Mouse (Mus musculus) cerebellum, adult 9-10 months (tissue): ENCODE results near the gene Ankrd35.
"Not testable (repeated sequence)": the region's sequence is repeated elsewhere in the genome, so short reads cannot be mapped to it uniquely, and the experiment has no call there.

Source experiments
- DNase-seq: peaks from one replicate; pipeline ENCODE4 v3.0.0; 2022

Ankrd35 gene

GRCm38 (mm10) chr3:96669727-96670468 is at the start of gene Ankrd35:
Ankrd35 (plus strand) TSS chr3:96670131.
- DNase-seq, result peak; percentile 86

- no peak for DNase-seq
Observed at GRCm38 (mm10) chr3:96623201-96623600, 46.7 kb upstream of the Ankrd35 start.

- DNase-seq, result peak; percentile 97
Observed at GRCm38 (mm10) chr3:96629729-96630600, 40.0 kb upstream of the Ankrd35 start, which contains the start of gene Rbm8a. Rbm8a (plus strand) TSS chr3:96629933.

DNA sequence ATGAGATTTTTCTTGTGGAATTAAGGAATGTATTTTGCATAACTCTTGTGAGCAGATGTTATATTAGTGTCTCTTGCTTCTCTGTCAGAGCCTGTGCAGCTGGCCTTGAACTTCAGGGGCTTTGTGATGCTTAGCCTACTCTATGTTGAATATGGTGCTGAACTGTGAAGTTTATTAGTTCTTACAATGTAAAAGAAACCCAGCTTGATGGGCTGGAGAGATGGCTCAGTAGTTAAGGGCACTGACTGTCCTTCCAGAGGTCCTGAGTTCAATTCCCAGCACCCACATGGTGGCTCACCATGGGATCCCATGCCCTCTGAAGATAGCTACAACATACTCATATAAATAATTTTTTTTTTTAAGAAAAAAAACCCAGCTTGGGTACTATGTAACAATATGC is 37.9 kb upstream of the Ankrd35 start:
- DNase-seq, result no peak

- no peak for DNase-seq
Observed at GRCm38 (mm10) chr3:96634015-96634414, 35.9 kb upstream of the Ankrd35 start.

GRCm38 (mm10) chr3:96634928-96635879 is 34.7 kb upstream of the Ankrd35 start, which contains the start of the genes Pex11b and Gm42957:
Pex11b (plus strand) TSS chr3:96635376.
Gm42957 (plus strand) TSS chr3:96635474.
- peak; percentile 84 for DNase-seq

- no peak for DNase-seq
Observed at GRCm38 (mm10) chr3:96635906-96636305, 34.0 kb upstream of the Ankrd35 start.

- DNase-seq, result no peak
Observed at GRCm38 (mm10) chr3:96636448-96636847, 33.5 kb upstream of the Ankrd35 start.

GRCm38 (mm10) chr3:96639219-96639618 is 30.7 kb upstream of the Ankrd35 start:
- DNase-seq, result peak; percentile 72

DNA sequence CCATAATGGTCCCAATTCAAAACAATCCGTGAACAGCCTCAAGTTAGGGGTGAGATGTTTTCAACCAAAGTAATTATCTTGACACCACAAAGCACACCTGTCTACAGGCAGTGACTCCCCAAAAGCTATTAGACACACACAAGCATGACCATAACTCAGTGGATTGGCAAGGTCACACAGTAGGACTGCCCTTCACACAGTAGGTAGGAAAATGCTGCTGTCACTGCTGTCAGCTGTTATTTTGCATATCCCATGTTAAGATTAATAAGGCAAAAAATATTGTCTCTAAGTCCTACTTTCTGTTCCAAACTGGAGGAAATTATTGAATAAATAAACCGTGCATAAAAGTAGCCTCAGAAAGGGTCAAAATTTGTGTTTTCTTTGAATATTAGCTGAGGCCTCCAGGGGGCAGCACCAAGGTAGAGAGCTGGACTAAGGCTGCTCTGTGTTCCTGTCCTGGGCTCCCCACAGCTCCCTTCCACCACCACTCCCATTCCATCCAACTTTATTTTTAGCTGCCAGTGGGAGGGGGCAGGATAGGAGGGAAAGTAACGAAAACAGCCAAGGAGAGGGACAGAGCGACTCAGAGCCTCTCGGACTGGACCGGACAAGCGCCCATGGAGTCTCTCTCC is 24.8 kb upstream of the Ankrd35 start, which contains the start of gene Itga10:
TSS of gene Itga10 (plus strand) at position 567 of the 632 bp plus-strand sequence.
- no peak for DNase-seq

DNA sequence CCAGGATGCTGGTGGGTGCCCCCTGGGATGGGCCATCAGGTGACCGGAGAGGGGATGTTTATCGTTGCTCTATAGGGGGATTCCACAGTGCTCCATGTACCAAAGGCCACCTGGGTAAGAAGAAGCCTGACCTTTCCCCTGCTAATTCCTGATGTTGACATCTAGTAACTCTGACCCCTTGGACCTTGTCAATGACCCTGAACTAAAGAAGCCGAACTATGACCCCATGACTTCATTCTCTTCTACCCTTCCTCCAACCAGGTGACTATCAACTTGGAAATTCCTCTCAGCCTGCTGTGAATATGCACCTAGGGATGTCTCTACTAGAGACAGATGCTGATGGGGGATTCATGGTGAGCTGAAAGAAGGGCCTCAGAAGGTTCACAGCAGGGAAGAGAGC is 22.6 kb upstream of the Ankrd35 start:
- DNase-seq, result no peak

DNA sequence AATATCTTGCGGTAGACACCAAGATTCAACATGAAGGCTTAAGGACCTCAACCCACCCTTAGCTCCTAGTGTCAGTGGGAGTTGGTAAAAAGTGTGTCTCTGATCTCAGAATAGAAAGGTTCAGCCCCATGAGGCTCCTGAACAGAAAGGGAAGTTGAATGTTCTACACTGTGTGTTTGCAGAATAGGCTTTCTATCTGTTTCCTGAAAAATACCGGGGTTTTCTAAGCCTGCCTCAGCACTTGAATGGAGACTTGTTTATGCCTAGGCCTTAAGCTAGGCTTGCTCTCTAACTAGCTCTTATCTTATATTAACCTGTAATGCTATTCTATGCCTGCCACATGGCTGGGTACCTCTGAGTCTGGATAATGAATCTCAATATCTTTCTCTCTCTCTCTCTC is 9.0 kb upstream of the Ankrd35 start:
- no peak for DNase-seq

- DNase-seq, result no peak
Observed at GRCm38 (mm10) chr3:96662731-96663316, 7.1 kb upstream of the Ankrd35 start.

GRCm38 (mm10) chr3:96663432-96664239 is 6.3 kb upstream of the Ankrd35 start:
- DNase-seq, result peak; percentile 92

GRCm38 (mm10) chr3:96665732-96666363 is 4.1 kb upstream of the Ankrd35 start:
- not testable (repeated sequence) for DNase-seq

DNA sequence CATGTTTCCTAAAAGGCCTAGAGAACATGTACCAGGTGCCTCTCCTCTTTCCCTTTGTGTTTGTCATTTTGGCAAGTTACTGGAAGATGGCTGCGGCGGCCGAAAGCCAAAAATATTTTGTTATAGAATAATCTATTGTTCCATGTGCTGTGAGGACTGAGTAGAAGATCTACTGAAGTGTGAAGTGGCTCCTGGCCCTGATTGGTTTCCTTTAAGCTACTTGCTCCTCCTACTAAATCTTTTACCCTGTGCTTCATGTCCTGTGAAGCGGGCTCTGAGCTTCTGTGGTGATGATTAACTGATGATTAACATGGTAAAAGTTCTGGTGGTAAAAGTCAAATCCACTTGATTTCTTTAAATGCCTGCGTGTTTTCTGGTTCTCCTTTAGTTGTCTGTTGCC is 3.0 kb upstream of the Ankrd35 start:
- DNase-seq, result no peak

- DNase-seq, result no peak
Observed at GRCm38 (mm10) chr3:96667316-96667715, 2.6 kb upstream of the Ankrd35 start.

DNA sequence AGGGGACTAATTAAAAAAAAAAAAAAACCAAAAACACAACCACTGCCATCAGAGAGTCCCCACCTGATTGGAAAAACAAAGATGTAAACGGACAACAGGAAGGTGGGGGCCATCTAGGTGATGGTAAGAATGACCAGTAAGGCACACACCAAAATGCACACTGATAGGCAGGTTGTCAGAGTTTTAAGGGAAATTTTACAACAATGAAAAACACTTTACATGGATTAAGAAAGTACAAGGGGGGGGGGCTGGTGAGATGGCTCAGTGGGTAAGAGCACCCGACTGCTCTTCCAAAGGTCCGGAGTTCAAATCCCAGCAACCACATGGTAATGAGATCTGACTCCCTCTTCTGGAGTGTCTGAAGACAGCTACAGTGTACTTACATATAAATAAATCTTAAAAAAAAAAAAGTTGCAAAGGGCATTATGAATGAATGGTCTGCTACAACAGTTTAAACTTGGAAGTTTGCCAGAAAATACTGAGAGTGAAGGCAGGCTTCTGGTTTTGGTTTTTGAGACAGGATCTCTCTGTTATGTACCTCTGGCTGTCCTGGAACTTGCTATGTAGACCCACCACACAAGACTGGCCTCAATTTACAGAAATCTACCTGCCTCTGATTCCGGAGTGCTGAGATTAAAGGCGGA is 1.4 kb upstream of the Ankrd35 start:
- no peak for DNase-seq

DNA sequence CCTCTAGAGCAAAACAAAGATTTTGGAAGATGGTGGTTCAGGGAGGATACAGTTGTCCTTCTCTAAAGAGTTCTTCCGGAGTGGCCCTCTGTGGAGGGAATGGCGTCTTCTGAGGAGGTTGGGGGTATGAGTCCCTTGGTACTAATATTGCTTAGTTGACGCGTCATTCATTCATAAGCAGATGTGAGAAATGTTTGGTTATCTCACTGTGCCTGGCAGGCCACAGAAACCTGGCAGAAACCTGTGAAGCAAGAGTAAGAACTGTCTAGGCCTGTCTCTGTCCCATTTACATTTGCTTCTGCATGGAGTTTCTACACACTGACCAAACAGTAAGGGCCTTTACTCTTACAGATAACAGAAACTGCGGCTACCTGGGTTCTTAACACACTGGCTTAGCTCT is 1.6 kb downstream of the Ankrd35 start:
- no peak for DNase-seq

DNA sequence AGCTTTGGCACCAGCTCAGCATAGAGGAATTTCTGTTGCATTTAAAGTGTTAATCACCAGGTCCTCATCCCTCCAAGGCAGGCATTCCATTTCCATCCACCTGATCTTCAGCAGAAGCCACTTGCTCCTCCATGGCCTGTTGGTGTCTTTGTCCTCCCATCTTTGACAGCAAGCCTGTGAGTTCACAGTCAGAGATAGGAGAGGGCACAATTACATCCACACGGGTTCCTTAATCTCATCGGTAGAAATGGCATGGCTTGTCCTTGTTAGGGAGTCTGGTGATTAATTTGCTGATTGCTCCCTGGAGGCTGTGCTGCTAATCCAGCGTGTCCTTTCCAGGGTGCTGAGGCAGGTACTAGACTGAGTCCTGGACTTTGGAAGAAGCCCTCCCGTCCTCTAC is 3.6 kb downstream of the Ankrd35 start:
- no peak for DNase-seq
